In genomic region chr15:89453865-89454478, GRCm38 (mm10) we compare ENCODE assay signal across 8 mouse cellular contexts. TPM values are rescaled to one million over a fixed set of nuclear protein-coding genes. Genes with fewer than 3 reads are reported as not detected.
DNase-seq lines count a peak whose midpoint lies in the region; ATAC-seq and TF ChIP-seq lines count a peak whose summit lies in the region.

TSS of gene Mapk8ip2 (plus strand) at chr15:89453913.

- H3K27me3 ChIP-seq in liver, adult 2 months (ENCODE audit: control insufficient read depth, insufficient read depth, low read length): peaks cover 8% of the 10 kb centered on the region; the same call in 1 of the 2 replicates
- H3K27me3 ChIP-seq in limb, embryonic 13.5 days: peaks cover 43% of the 10 kb centered on the region

- TF ChIP-seq POLR2A in liver, adult 2 months (IDR thresholded peaks at IDR 0.05; ENCODE audit: extremely low read depth, insufficient read depth, low read length): no peak

- ATAC-seq in limb, embryonic 13.5 days (ENCODE audit: low FRiP score, low read depth): 0 out of 2 replicates have a peak, but pooled peaks have one; percentile 55

- H3K4me1 ChIP-seq in liver, adult 2 months (ENCODE audit: control insufficient read depth, insufficient read depth, low read length): no peaks in the 10 kb centered on the region
- peaks cover 12% of the 10 kb centered on the region for H3K4me1 ChIP-seq in limb, embryonic 13.5 days

- no peaks in the 10 kb centered on the region for H3K9me3 ChIP-seq in limb, embryonic 13.5 days

- peak within 1 kb of the TSS; percentile 6; the same call in 1 of the 2 replicates for H3K4me3 ChIP-seq in liver, adult 2 months (ENCODE audit: insufficient read depth, low read depth, low read length)
- peak within 1 kb of the TSS; percentile 54 for H3K4me3 ChIP-seq in limb, embryonic 13.5 days

- H3K27ac ChIP-seq in liver, adult 2 months (replicated peaks; ENCODE audit: insufficient read depth, low read depth, low read length): no peak within 1 kb of the TSS
- no peak within 1 kb of the TSS for H3K27ac ChIP-seq in limb, embryonic 13.5 days

- H3K9ac ChIP-seq in liver, adult 2 months (ENCODE audit: low read depth, low read length): no peak within 1 kb of the TSS
- H3K9ac ChIP-seq in limb, embryonic 13.5 days: peak within 1 kb of the TSS; percentile 43; the same call in 1 of the 2 replicates

- DNase-seq in liver, adult 2 months (ENCODE audit: extremely low read depth, low read depth, low spot score): no peak
- DNase-seq in liver: no peak
- peak; percentile 86 to 92 for DNase-seq in cerebellum, postnatal 10 days
- DNase-seq in frontal cortex, postnatal 14 days (ENCODE audit: low spot score in 2 of 2): peak; percentile 43 to 48
- peak; percentile 48 for DNase-seq in retina, postnatal 7 days (ENCODE audit: low read depth, low spot score)
- DNase-seq in gastrocnemius, adult 18-20 months (ENCODE audit: low spot score): no peak
- no peak for DNase-seq in T-cell, adult 2 months (ENCODE audit: low spot score)

- H3K36me3 ChIP-seq in liver, adult 2 months (ENCODE audit: control insufficient read depth, insufficient read depth, low read length): no peaks in the 10 kb centered on the region
- no peaks in the 10 kb centered on the region for H3K36me3 ChIP-seq in limb, embryonic 13.5 days

- H3K79me2 ChIP-seq in liver, adult 2 months (ENCODE audit: control insufficient read depth, insufficient read depth, low read length): no peaks in the 10 kb centered on the region

- peak within 1 kb of the TSS; percentile 88 for H3K4me2 ChIP-seq in limb, embryonic 13.5 days (replicated peaks)

- WGBS in liver, adult 2 months: 2% methylated on average over 47 of the region's 53 CpGs
- WGBS in limb, embryonic 13.5 days: 2% methylated on average over 53 of the region's 53 CpGs

- TF ChIP-seq CTCF in liver, adult 2 months (IDR thresholded peaks at IDR 0.05; ENCODE audit: low read depth, low read length): no peak

RNA-seq across cellular contexts. Expression of gene Mapk8ip2, which starts in this region (rescaled TPM):
- not detected in 2 replicates for total RNA-seq in liver, adult 2 months (2014; rRNA removed)
- polyA plus RNA-seq in liver, adult 2 months (2012; rRNA removed): 0.01 TPM in 1 of 2 replicates, not detected in the other
- 2.2 and 2.4 TPM in 2 replicates for polyA plus RNA-seq in limb, embryonic 13.5 days (2015; fragmentation: Nextera tagmentation; extraction: Ambion mirVana)
- under 1 TPM; 0.25 to 0.57 TPM for total RNA-seq in gastrocnemius, adult 18-20 months (2021)

Comparison
In these comparisons a context has a peak if more than half of its experiments do, and no peak if none do; other contexts are left out.
1. DNase-seq: peak in cerebellum, postnatal 10 days (2 of 2), frontal cortex, postnatal 14 days (2 of 2) and retina, postnatal 7 days (single experiment); none in liver, adult 2 months (single experiment), liver (single experiment), gastrocnemius, adult 18-20 months (single experiment) and T-cell, adult 2 months (single experiment).